9 mouse cellular contexts compared by ENCODE assay signal in the genomic region with DNA sequence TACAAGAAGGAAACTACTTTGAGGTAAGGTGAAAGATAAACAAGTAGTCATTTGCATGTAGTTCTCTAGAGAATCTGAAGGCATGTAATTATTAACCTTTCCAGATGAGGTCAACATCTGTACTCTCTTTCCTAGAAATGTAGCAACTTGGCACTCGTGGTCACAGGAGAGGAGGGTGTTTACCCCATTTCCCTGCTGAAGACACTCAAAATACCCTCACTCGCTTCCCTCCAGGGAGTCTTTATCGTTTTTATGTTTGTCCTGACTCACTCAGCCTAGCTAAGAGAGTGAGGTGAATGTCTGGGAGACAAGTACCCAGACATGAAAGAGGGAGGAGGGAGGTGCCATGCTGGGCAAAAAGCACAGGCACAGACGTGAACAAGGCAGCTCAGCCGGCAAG.
A peak's percentile ranks its signal among the peaks of the same experiment; 100 is the strongest.
DNase-seq lines count a peak whose midpoint lies in the region; ATAC-seq and TF ChIP-seq lines count a peak whose summit lies in the region.
"Had no signal": no experiment of that assay in that cellular context is flagged by ENCODE, and none has a peak within 500 bp of the region (broad histone marks: within the 10 kb centered on the region; RNA-seq: fewer than 3 reads in every experiment).

No protein-coding gene starts in this region.

- H3K4me2 ChIP-seq in forebrain, postnatal 0 days (ENCODE audit: low read depth) = no peak overlapping the region
- H3K4me2 ChIP-seq in forebrain, embryonic 11.5 days (ENCODE audit: low read depth, low read length, severe bottlenecking) = no peak overlapping the region
- H3K4me2 ChIP-seq in liver, embryonic 12.5 days = no peak overlapping the region
- H3K4me2 ChIP-seq in liver, postnatal 0 days (ENCODE audit: low read depth, low read length) = no peak overlapping the region

- no peak overlapping the region for H3K4me3 ChIP-seq in forebrain, postnatal 0 days (ENCODE audit: low read depth, low read length)
- H3K4me3 ChIP-seq in forebrain, embryonic 11.5 days (ENCODE audit: low read depth, low read length) = no peak overlapping the region
- H3K4me3 ChIP-seq in liver, embryonic 12.5 days = no peak overlapping the region
- H3K4me3 ChIP-seq in embryonic fibroblast, embryonic 13.5 days (ENCODE audit: insufficient read depth, low read length) = no peak overlapping the region
- no peak overlapping the region for H3K4me3 ChIP-seq in liver, postnatal 0 days (ENCODE audit: low read depth, low read length)

- intact Hi-C loops in left cerebral cortex, postnatal 10 days (cut with DNase I) = no loop called here

- no peaks in the 10 kb centered on the region for H3K4me1 ChIP-seq in forebrain, postnatal 0 days (ENCODE audit: insufficient read depth)
- H3K4me1 ChIP-seq in forebrain, embryonic 11.5 days (replicated peaks; ENCODE audit: control insufficient read depth, insufficient read depth, low read length) = no peaks in the 10 kb centered on the region
- peaks cover 60% of the 10 kb centered on the region for H3K4me1 ChIP-seq in liver, embryonic 12.5 days
- H3K4me1 ChIP-seq in embryonic fibroblast, embryonic 13.5 days (ENCODE audit: control insufficient read depth, insufficient read depth, low read length) = peaks cover 23% of the 10 kb centered on the region
- peaks cover 43% of the 10 kb centered on the region for H3K4me1 ChIP-seq in liver, postnatal 0 days (ENCODE audit: insufficient read depth)

- DNase-seq in forebrain, postnatal 0 days = no peak
- DNase-seq in forebrain, embryonic 11.5 days (ENCODE audit: low spot score) = no peak
- no peak for DNase-seq in liver
- DNase-seq in liver, postnatal 0 days = no peak
- DNase-seq in left cerebral cortex, postnatal 10 days (ENCODE audit: extremely low spot score in 1 of 2, low spot score in 2 of 2) = no peak
- DNase-seq in urinary bladder, postnatal 25 days (ENCODE audit: low spot score) = no peak
- DNase-seq: cerebellum, postnatal 10 days had no signal

- 27% methylated on average over 5 of the region's 5 CpGs for WGBS in forebrain, postnatal 0 days
- WGBS in forebrain, embryonic 11.5 days = 36% methylated on average over 5 of the region's 5 CpGs
- WGBS in liver, embryonic 12.5 days (ENCODE audit: insufficient replicate concordance) = 45% methylated on average over 5 of the region's 5 CpGs
- 25% methylated on average over 5 of the region's 5 CpGs for WGBS in liver, postnatal 0 days (ENCODE audit: insufficient replicate concordance)

- 0 out of 2 replicates have a peak, but pooled peaks have one; percentile 18 for ATAC-seq in forebrain, postnatal 0 days
- no peak for ATAC-seq in forebrain, embryonic 11.5 days (replicated peaks; ENCODE audit: low FRiP score)
- no peak for ATAC-seq in liver, embryonic 12.5 days
- peak; percentile 34 for ATAC-seq in liver, postnatal 0 days

- H3K9ac ChIP-seq in forebrain, postnatal 0 days = no peak overlapping the region
- no peak overlapping the region for H3K9ac ChIP-seq in forebrain, embryonic 11.5 days (ENCODE audit: low read length)
- no peak overlapping the region for H3K9ac ChIP-seq in liver, embryonic 12.5 days
- H3K9ac ChIP-seq in liver, postnatal 0 days (replicated peaks) = no peak overlapping the region; the same call in 1 of the 2 replicates

- TF ChIP-seq EP300 in liver, postnatal 0 days (IDR thresholded peaks at IDR 0.05; ENCODE audit: low read depth) = peak; percentile 56; the same call in 1 of the 2 replicates

- H3K36me3 ChIP-seq in forebrain, postnatal 0 days (ENCODE audit: insufficient read depth) = no peaks in the 10 kb centered on the region
- no peaks in the 10 kb centered on the region; the same call in 1 of the 2 replicates for H3K36me3 ChIP-seq in forebrain, embryonic 11.5 days (ENCODE audit: control insufficient read depth, insufficient read depth, low read length)
- peaks cover 28% of the 10 kb centered on the region for H3K36me3 ChIP-seq in liver, embryonic 12.5 days
- 0 out of 2 replicates have a peak, but pooled peaks cover 2% of the 10 kb centered on the region for H3K36me3 ChIP-seq in liver, postnatal 0 days (replicated peaks; ENCODE audit: insufficient read depth, low read length)

- no peak for TF ChIP-seq CTCF in forebrain, postnatal 0 days (IDR thresholded peaks at IDR 0.05; ENCODE audit: low read depth)
- no peak for TF ChIP-seq CTCF in embryonic fibroblast, embryonic 13.5 days (IDR thresholded peaks at IDR 0.05; ENCODE audit: borderline replicate concordance, insufficient read depth, low read length)
- TF ChIP-seq CTCF in liver, postnatal 0 days (IDR thresholded peaks at IDR 0.05; ENCODE audit: low read depth) = no peak

- no peak overlapping the region for H3K27ac ChIP-seq in forebrain, postnatal 0 days (ENCODE audit: low read depth, low read length)
- H3K27ac ChIP-seq in forebrain, embryonic 11.5 days (ENCODE audit: low read depth, low read length) = no peak overlapping the region
- H3K27ac ChIP-seq in liver, embryonic 12.5 days = peak overlapping the region; percentile 71; the same call in 1 of the 2 replicates
- peak overlapping the region; percentile 90 for H3K27ac ChIP-seq in embryonic fibroblast, embryonic 13.5 days (ENCODE audit: insufficient read depth, low read length)
- H3K27ac ChIP-seq in liver, postnatal 0 days (ENCODE audit: low read depth) = peak overlapping the region; percentile 83

- H3K9me3 ChIP-seq in forebrain, postnatal 0 days (ENCODE audit: low read length) = no peaks in the 10 kb centered on the region
- no peaks in the 10 kb centered on the region for H3K9me3 ChIP-seq in forebrain, embryonic 11.5 days (ENCODE audit: control insufficient read depth, low read length)
- no peaks in the 10 kb centered on the region for H3K9me3 ChIP-seq in liver, embryonic 12.5 days (replicated peaks)
- H3K9me3 ChIP-seq in liver, postnatal 0 days (ENCODE audit: low read length) = no peaks in the 10 kb centered on the region

- no peaks in the 10 kb centered on the region for H3K27me3 ChIP-seq in forebrain, postnatal 0 days (ENCODE audit: insufficient read depth, low read length)
- no peaks in the 10 kb centered on the region for H3K27me3 ChIP-seq in forebrain, embryonic 11.5 days (ENCODE audit: control insufficient read depth, insufficient read depth, low read length)
- H3K27me3 ChIP-seq in liver, embryonic 12.5 days (replicated peaks) = no peaks in the 10 kb centered on the region
- no peaks in the 10 kb centered on the region for H3K27me3 ChIP-seq in liver, postnatal 0 days (ENCODE audit: insufficient read depth, low read length)

- TF ChIP-seq POLR2A in embryonic fibroblast, embryonic 13.5 days (IDR thresholded peaks at IDR 0.05; ENCODE audit: low read depth, low read length) = no peak

Comparison
In these comparisons a context has a peak if more than half of its experiments do, and no peak if none do; other contexts are left out.
1. ATAC-seq: peak in forebrain, postnatal 0 days (single experiment) and liver, postnatal 0 days (single experiment); none in forebrain, embryonic 11.5 days (single experiment) and liver, embryonic 12.5 days (single experiment).
2. H3K27ac ChIP-seq: peak in liver, embryonic 12.5 days (single experiment), embryonic fibroblast, embryonic 13.5 days (single experiment) and liver, postnatal 0 days (single experiment); none in forebrain, postnatal 0 days (single experiment) and forebrain, embryonic 11.5 days (single experiment).